Mouse (Mus musculus): Measurements from ENCODE around the gene Ephx3.

DNA sequence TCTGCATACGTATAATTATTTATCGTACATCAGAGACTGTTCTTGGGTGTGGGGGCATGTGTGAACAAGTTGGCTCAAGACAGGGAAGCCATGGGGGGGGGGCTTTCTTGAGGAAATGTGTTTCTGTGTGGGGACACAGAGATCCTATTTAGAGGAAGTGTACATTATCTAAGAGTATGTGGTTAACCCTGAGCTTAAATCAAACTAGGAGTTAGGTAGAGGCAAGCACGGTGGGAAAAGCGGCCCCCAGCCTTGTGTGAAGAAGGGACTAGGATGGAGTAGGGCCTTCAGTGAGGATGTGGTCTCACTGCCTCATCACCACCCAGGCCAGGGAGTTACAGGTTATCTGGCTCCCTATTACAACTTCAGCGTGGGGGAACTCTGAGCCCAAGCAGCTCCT is 6.4 kb upstream of the Ephx3 start:
- TF ChIP-seq CTCF (IDR thresholded peaks at IDR 0.05; ENCODE audit: control insufficient read depth, insufficient read depth, insufficient read length) (no peak), USF1 (IDR thresholded peaks at IDR 0.05; ENCODE audit: low read depth) (no peak), MAX (IDR thresholded peaks at IDR 0.05) (no peak), CEBPB (IDR thresholded peaks at IDR 0.05; ENCODE audit: low read depth) (no peak), MYOG (IDR thresholded peaks at IDR 0.05; ENCODE audit: control insufficient read depth, extremely low read depth, insufficient read length) (no peak)
